Mouse (Mus musculus): ENCODE results near the gene Olfr1510.
"Not testable (repeated sequence)": the region's sequence is repeated elsewhere in the genome, so short reads cannot be mapped to it uniquely, and the experiment has no call there.

The Olfr1510 gene

GRCm38 (mm10) chr14:52414273-52414672 is at the start of gene Olfr1510:
Olfr1510 (minus strand) TSS chr14:52414373.
- no peak for DNase-seq (ENCODE audit: low read depth)

DNA sequence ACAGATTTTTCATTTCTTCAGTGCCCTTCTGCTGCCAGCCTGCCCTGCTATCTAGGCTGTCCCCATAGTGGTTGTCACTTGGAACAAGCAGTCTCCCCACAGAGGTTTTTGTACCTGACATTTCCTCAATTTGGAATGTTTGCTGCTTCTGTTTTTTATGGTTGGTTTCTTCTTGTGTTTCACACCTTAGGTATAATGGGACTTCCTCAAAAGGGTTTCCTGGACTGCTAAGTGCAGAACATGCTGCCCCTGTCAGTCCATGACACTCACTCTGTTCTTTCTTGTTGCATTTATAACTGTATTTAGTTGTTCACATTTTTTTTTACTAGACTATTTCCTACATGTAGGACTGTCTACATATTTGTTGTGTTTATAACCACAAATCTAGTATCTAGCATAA is 47.8 kb upstream of the Olfr1510 start:
- no peak for DNase-seq (ENCODE audit: low read depth)

DNA sequence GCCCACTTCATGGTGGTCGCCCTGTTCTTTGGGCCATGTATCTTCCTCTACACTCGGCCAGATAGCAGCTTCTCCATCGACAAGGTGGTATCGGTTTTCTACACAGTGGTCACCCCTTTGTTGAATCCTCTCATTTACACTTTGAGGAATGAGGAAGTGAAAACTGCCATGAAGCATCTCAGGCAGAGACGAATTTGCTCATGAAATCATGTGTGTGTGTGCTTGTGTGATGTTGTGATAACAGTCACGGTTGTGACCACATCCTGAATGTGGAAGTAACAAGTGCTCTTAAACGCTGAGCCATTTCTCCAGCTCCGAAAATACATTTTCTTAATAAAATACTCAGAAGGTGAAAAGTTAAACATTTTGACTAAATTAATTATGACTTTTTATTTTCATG is 37.0 kb upstream of the Olfr1510 start:
- DNase-seq (ENCODE audit: low read depth), result peak; percentile 25

DNA sequence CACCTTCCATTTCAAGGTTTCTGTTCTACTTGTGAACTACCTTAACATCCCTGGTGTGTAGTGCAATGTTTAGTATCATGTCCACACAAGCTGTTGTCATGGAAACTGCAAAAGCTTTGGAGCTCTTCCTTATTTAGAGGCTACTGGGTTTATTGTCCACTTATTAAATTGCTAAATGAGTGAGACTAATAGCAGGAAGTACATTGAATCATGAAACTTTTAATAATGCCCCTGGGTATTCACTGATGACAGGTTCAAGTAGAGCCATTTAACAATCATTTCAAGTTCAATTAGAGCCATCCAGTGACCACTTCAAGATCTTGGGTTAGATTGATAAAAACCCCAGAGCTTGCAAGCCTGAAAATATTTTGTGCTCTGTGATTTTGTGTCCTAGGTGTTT is 28.5 kb upstream of the Olfr1510 start, which contains the start of gene Olfr1509:
Gene Olfr1509, plus strand, starts transcription at position 301 of the 400 bp plus-strand sequence.
- DNase-seq (ENCODE audit: low read depth), result no peak

- peak; percentile 3 for DNase-seq (ENCODE audit: low read depth)
Measured at GRCm38 (mm10) chr14:52427686-52428085, 13.5 kb upstream of the Olfr1510 start.

- DNase-seq (ENCODE audit: low read depth), result not testable (repeated sequence)
Measured at GRCm38 (mm10) chr14:52410142-52410919, 3.8 kb downstream of the Olfr1510 start.

- DNase-seq (ENCODE audit: low read depth), result no peak
Measured at GRCm38 (mm10) chr14:52397279-52397678, 16.9 kb downstream of the Olfr1510 start, which contains the start of gene Olfr1511. Olfr1511 (minus strand) TSS chr14:52397379.

- not testable (repeated sequence) for DNase-seq (ENCODE audit: low read depth)
Measured at GRCm38 (mm10) chr14:52390084-52390848, 23.9 kb downstream of the Olfr1510 start.

DNA sequence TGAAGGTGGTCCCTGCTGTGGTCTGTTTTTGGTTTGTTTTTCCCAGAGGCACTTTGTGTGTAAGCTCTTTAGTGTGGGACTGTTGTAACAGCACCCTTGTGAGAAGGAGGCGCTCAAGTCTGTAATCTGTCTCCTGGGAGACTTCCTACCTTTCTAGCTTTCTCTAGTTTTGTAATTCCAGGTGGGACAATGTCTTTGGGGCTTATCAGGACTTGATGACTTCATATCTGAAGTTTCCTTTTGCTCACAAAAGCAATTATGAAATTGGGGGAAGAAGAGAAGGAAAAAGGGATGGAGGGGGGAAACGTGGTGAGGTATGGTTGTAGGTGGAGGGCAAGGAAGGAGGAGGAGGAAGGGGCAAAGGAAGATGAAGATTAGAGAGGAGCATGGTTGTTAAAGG is 35.1 kb downstream of the Olfr1510 start, which contains the start of gene Olfr1512:
Gene Olfr1512, minus strand, starts transcription at position 101 of the 400 bp plus-strand sequence.
- no peak for DNase-seq (ENCODE audit: low read depth)

GRCm38 (mm10) chr14:52368741-52369140 is 45.4 kb downstream of the Olfr1510 start:
- no peak for DNase-seq (ENCODE audit: low read depth)

All from induced T-regulatory cell, adult 2 months (primary cell).